Mouse (Mus musculus) gastrocnemius, postnatal 14 days (tissue): Measurements from ENCODE around the gene Acsl4. TPM values are rescaled to one million over a fixed set of nuclear protein-coding genes. Genes with fewer than 3 reads are reported as not detected.

ENCODE experiments used
- DNase-seq: peaks from one replicate; pipeline ENCODE4 v3.0.0; 2021; ENCODE audit warnings: mixed read lengths
- intact Hi-C: fragments of 180-260 bp; cut with DNase I; formaldehyde crosslinking; loops from one replicate; pipeline ENCODE4 v1.15.1; 2025; ENCODE audit warnings: low total_unique reads
- total RNA-seq, 2 experiments: library from RNA; stranded (reverse); gene quantifications; 2 replicates each; pipeline ENCODE4 v1.2.3; 2021

The Acsl4 gene
- total RNA-seq, 2 experiments from 2014 or later = 31.7 to 34.5 TPM

DNA sequence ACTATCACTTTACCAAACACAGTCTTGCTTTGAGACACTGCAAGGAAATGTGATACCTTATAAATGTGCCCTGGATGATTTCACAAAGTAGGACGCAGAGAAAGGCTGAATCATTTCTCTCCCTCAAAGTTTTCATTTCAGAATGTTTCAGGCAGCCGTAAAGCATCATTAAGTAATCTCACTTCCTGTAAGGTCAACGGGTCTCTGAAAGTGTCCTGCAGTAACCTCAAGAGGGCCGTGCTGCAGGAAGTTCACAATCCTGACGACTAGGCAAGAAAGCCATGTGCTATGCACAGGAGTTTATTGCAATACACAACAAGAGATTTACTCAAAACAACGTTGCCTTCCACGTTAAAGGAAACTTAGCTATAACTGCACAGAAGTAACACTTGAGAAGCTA lies 20.4 kb downstream of the Acsl4 start:
- intact Hi-C loops = loop anchor here (5.0 kb wide), 1 partner anchor 157 kb away; no protein-coding TSS in a partner anchor
- DNase-seq = no peak

DNA sequence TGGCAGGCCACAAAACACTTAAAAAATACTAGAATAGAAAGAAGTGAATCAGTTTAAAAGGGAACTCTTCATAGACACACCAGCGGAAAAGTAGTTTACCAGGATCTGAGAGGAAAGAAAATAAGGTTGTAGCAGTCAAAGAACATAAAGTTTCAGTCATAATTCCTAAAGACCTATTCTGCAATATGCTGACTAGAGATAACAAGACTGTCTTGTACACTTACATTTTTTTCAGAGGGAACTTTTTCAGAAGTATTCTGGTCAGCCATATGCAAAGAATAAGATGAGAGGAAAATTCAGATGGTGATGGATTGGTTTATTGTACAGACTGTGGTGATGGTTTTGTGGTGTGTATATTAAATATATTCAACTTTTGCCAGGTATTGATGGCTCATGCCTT lies 26.5 kb downstream of the Acsl4 start:
- intact Hi-C loops = no loop called here
- DNase-seq = no peak

- no peak for DNase-seq
- intact Hi-C loops = no loop called here
Measured at GRCm38 (mm10) chrX:142359031-142359430, 31.3 kb downstream of the Acsl4 start.

DNA sequence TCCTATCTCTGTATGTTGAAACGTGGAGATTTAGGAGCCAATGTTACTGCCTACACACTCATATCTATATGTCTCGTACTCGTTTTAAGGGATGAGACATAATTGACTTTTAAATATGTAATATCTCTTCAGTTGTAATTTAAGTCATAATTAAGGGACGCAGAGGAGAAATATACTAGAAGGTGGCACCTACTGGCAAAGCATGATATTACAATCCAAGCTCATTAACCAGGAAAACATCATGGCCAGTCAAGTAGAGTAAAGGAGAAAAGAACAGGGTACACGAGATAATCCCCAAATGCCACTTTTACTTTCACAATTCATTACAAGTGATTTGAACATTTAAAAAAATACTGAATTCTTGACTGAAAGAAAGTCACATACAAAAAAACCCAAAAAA lies 31.9 kb downstream of the Acsl4 start:
- intact Hi-C loops = no loop called here
- no peak for DNase-seq

DNA sequence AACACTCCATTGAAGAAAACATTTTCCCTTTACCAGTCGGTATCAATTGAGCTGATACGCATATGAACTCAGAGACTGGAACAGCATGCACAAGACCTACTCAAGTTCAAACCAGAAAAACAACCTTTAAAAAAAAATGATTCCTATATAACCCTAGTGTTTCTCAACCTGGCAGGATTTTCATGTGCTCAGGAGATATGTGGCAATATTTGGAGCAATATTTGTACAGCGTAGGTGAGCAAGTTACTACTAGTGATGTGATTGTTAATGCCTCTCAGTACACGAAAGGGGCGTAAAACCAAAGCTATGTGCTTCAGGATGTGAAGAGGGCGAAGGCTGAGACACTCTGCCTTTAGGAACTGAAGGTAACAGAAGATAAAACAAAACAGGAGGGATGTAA lies 54.1 kb downstream of the Acsl4 start:
- intact Hi-C loops = no loop called here
- no peak for DNase-seq

DNA sequence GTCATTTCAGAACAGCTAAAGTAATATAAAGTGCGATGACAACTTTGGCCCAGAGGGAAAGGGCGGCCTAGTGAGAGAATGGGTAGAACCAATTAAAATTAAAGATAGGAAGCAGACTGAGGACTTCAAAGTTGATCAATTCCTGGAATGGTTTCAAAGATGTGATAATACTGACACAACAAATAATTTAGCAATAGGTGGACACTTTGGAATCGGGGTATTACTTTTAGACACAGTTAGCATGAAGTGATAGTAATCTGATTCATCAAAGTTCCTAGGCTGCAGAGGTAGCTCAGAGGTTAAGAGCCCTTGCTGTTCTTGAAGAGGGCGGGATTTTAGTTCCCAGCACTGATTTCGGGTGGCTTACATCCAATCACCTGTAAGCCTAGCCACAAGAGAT lies 54.8 kb downstream of the Acsl4 start:
- no peak for DNase-seq
- intact Hi-C loops = no loop called here

DNA sequence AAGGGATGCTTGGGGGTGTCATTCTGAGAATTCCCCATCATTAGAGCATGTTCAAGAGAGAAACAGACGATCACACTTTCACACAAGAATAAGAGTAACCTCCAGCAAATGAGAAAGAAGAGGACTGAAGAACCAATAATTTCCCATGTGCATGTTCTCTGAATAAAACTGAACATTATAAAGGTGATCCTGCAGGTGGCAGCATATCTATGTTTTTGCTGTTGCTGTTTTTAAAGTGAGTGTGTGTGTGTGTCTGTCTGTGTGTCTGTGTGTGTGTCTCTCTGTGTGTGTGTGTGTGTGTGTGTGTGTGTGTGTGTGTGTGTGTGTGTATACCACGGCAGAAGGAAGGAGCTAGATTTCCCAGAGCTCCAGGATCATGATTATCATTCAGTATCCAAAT lies 64.6 kb downstream of the Acsl4 start:
- no peak for DNase-seq
- intact Hi-C loops = no loop called here

- DNase-seq = no peak
- intact Hi-C loops = no loop called here
Measured at GRCm38 (mm10) chrX:142316106-142316505, 74.2 kb downstream of the Acsl4 start.

DNA sequence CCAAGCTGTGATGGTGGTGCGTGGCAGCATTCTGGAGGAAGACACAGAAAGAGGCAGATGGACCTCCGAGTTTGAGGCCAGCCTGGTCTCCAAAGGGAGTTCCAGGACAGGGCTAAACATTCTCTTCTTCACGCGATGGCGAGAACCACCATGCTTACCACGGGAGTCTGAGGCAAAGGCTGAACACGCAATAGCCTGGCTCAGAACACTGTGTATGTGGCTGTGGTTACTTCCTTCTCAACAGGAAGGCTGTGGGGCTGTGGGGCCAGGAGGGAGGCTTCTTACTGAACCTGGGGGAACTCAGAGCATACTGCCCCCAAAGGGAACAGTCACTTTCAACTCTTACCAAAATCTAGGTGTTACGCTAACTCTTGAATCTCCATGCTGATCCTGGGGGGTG lies 75.1 kb downstream of the Acsl4 start:
- intact Hi-C loops = no loop called here
- DNase-seq = no peak

DNA sequence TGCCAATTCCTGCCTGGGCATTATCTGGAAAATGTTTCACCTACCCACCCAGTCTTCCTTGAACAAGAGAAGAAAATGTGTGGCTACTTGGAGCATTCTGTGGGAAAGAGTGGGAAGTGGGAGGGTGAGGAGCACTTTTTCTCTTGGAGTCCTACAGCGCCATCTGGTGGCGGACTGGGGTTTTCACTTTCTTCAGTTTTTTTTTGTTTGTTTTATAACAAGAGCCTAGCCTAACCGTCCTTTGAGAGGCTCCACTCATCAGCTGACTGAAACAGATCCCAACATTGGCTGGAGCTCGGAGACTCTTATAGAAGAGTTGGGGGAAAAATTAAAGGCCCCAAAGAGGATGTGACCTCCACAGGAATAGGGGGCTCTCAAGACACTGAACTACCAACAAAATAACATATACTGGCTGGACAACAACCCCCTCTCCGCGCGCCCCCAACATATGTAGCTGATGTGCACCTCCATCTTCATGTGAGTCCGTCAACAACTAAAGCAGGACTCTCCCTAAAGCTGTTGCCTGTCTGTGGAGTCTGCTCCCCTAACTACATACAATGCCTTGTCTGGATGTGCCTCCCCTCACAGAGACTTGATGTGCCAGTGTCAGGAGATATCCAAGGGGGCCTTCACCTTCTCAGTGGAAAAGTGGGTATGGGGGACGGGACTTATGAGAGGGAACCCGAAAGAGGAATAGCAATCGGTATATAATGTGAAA lies 75.9 kb downstream of the Acsl4 start:
- peak; percentile 53 for DNase-seq
- intact Hi-C loops = no loop called here

DNA sequence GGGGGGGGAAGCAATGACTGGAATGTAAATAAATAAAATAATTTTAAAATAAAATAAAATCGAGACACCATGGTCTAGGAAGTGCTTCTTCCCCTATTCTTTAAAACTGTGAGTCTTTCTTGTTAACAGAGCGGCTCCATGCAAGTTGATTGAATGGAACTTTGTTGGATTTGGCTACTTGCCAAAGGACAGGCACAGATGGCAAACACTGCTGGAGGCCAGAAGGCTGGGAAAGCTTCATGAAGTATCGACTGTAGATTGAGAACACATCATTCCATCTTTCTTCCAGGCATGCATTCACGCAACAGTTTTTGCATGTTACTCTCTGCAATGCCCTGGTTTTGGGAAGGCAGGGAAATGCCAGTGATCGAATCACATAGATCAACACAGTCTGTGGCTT lies 79.9 kb downstream of the Acsl4 start:
- intact Hi-C loops = no loop called here
- no peak for DNase-seq

GRCm38 (mm10) chrX:142305869-142306581 lies 84.3 kb downstream of the Acsl4 start, which contains the start of gene Kcne1l:
Gene Kcne1l (minus strand): TSS chrX:142306294.
- peak; percentile 6 for DNase-seq
- intact Hi-C loops = loop anchor here (5.0 kb wide), 1 partner anchor 64 kb away; no protein-coding TSS in a partner anchor

- intact Hi-C loops = loop anchor here (5.0 kb wide), 1 partner anchor 63 kb away; no protein-coding TSS in a partner anchor
- DNase-seq = peak; percentile 9
Measured at GRCm38 (mm10) chrX:142305010-142305868, 85.1 kb downstream of the Acsl4 start.

GRCm38 (mm10) chrX:142304592-142304991 lies 85.7 kb downstream of the Acsl4 start:
- no peak for DNase-seq

DNA sequence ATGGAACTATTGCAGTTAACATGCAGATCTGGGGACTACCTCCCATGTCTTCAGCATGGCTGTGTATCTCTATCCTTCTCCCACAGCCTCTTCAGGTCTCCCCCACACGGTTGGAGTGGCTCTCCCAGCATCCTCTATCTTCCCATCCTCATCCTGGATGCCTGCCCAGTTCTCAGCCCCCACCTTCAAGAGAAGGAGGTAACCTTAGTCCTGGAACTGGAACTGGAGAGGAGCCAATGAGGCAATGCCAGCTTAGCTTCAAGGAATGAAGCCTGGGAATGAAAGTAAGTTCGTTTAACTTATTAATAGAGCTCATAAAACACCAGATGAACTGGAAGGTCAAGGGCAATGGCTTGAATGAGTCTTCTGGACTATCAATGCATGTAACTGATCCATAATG lies 86.9 kb downstream of the Acsl4 start:
- peak; percentile 20 for DNase-seq
- intact Hi-C loops = no loop called here

More at GRCm38 (mm10) chrX:142304592-142304991, 85.7 kb downstream of the Acsl4 start:
- intact Hi-C loops = no loop called here

DNA sequence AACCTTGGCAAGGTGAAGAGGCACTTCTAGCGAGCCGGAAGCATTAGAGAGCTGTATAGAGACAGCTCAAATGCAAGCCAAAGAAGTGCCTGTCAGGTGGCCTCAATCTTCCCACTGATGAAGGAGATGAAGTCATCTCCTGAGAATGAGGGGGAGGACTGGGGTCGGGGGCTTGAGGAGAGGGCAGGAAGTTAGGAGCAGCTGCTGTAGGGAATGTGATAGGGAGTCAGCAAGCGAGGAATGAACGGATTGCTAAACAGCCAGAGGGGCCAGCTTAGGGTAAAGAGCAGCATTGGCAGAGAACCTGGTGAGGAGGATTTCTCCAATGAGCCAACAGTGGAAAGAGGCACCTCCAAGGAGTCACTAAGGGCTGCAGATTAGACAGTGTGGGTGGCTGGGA lies 104.4 kb downstream of the Acsl4 start:
- no peak for DNase-seq

DNA sequence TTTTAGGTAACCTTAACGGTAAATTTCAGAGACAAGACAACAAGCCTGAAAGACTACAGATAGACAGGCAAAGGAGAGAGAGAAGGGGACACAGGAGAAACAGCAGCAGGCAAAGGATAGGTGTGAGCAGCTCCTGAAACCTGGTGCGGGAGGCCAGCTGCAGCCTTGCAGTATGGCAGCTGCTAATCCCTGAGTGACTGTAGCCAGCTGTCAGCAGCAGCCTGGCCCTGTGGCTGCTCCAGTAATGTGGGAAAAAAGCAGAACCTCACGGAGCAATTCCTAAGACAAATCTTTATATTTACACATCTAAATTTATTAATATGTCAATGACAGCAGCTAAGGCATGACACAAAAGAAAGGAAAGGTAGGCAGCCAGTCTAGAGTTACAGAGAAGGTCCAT lies 113.8 kb downstream of the Acsl4 start:
- intact Hi-C loops = no loop called here
- no peak for DNase-seq

More for the DNA sequence above, 104.4 kb downstream of the Acsl4 start:
- intact Hi-C loops = no loop called here

- intact Hi-C loops = no loop called here
- DNase-seq = no peak
Measured at GRCm38 (mm10) chrX:142276031-142276430, 114.3 kb downstream of the Acsl4 start.
